Mouse (Mus musculus): Measurements from ENCODE around the gene Def6. TPM values are rescaled to one million over a fixed set of nuclear protein-coding genes. Genes with fewer than 3 reads are reported as not detected.

Def6 gene
- polyA plus RNA-seq, 1 experiment from 2014 or later, result 9.0 TPM

- no peak overlapping the region for H3K27ac ChIP-seq (ENCODE audit: low read depth)
These were observed 19.3 kb upstream of the Def6 start for GRCm38 (mm10) chr17:28188313-28188712.

GRCm38 (mm10) chr17:28192754-28193153 lies 14.8 kb upstream of the Def6 start:
- Histone ChIP-seq H3K36me3 (replicated peaks; ENCODE audit: insufficient read depth, low read length) (peaks cover 6% of the 10 kb centered on the region), H3K4me3 (ENCODE audit: low read depth, low read length) (no peak overlapping the region), H3K4me2 (ENCODE audit: low read depth, low read length) (no peak overlapping the region), H3K27ac (ENCODE audit: low read depth) (no peak overlapping the region), H3K4me1 (ENCODE audit: insufficient read depth) (no peaks in the 10 kb centered on the region), H3K27me3 (ENCODE audit: insufficient read depth, low read length) (no peaks in the 10 kb centered on the region), H3K9me3 (ENCODE audit: low read length) (no peaks in the 10 kb centered on the region), H3K9ac (replicated peaks) (no peak overlapping the region)
- WGBS (ENCODE audit: insufficient replicate concordance), result 46% methylated on average over 1 of the region's 1 CpGs
- DNase-seq (no peak), ATAC-seq (no peak)
- TF ChIP-seq EP300 (IDR thresholded peaks at IDR 0.05; ENCODE audit: low read depth) (no peak), CTCF (IDR thresholded peaks at IDR 0.05; ENCODE audit: low read depth) (0 out of 2 replicates have a peak, but pooled peaks have one; percentile 1)

More at GRCm38 (mm10) chr17:28188313-28188712, 19.3 kb upstream of the Def6 start:
- TF ChIP-seq CTCF (IDR thresholded peaks at IDR 0.05; ENCODE audit: low read depth) (no peak), EP300 (IDR thresholded peaks at IDR 0.05; ENCODE audit: low read depth) (no peak)
- ATAC-seq (no peak), DNase-seq (no peak)
- Histone ChIP-seq H3K4me3 (ENCODE audit: low read depth, low read length) (no peak overlapping the region), H3K27me3 (ENCODE audit: insufficient read depth, low read length) (no peaks in the 10 kb centered on the region), H3K4me2 (ENCODE audit: low read depth, low read length) (no peak overlapping the region), H3K36me3 (replicated peaks; ENCODE audit: insufficient read depth, low read length) (peaks cover 6% of the 10 kb centered on the region), H3K9ac (replicated peaks) (no peak overlapping the region), H3K4me1 (ENCODE audit: insufficient read depth) (peaks cover 26% of the 10 kb centered on the region), H3K9me3 (ENCODE audit: low read length) (no peaks in the 10 kb centered on the region)
- WGBS (ENCODE audit: insufficient replicate concordance), result 75% methylated on average over 5 of the region's 5 CpGs

- Histone ChIP-seq H3K4me1 (ENCODE audit: insufficient read depth) (no peaks in the 10 kb centered on the region), H3K4me3 (ENCODE audit: low read depth, low read length) (no peak overlapping the region), H3K4me2 (ENCODE audit: low read depth, low read length) (no peak overlapping the region), H3K9me3 (ENCODE audit: low read length) (no peaks in the 10 kb centered on the region), H3K9ac (replicated peaks) (no peak overlapping the region), H3K27me3 (ENCODE audit: insufficient read depth, low read length) (no peaks in the 10 kb centered on the region), H3K27ac (ENCODE audit: low read depth) (no peak overlapping the region), H3K36me3 (replicated peaks; ENCODE audit: insufficient read depth, low read length) (peaks cover 9% of the 10 kb centered on the region)
- ATAC-seq (no peak), DNase-seq (no peak)
- 72% methylated on average over 3 of the region's 3 CpGs for WGBS (ENCODE audit: insufficient replicate concordance)
- no peak for TF ChIP-seq CTCF (IDR thresholded peaks at IDR 0.05; ENCODE audit: low read depth)
- TF ChIP-seq EP300 (IDR thresholded peaks at IDR 0.05; ENCODE audit: low read depth), result no peak
These were observed 14.0 kb upstream of the Def6 start for GRCm38 (mm10) chr17:28193559-28193958.

- Histone ChIP-seq H3K4me1 (ENCODE audit: insufficient read depth) (no peaks in the 10 kb centered on the region), H3K9ac (replicated peaks) (no peak overlapping the region), H3K36me3 (replicated peaks; ENCODE audit: insufficient read depth, low read length) (peaks cover 12% of the 10 kb centered on the region), H3K27ac (ENCODE audit: low read depth) (no peak overlapping the region), H3K4me2 (ENCODE audit: low read depth, low read length) (no peak overlapping the region), H3K4me3 (ENCODE audit: low read depth, low read length) (no peak overlapping the region), H3K27me3 (ENCODE audit: insufficient read depth, low read length) (no peaks in the 10 kb centered on the region), H3K9me3 (ENCODE audit: low read length) (no peaks in the 10 kb centered on the region)
- ATAC-seq, result no peak
- no peak for TF ChIP-seq EP300 (IDR thresholded peaks at IDR 0.05; ENCODE audit: low read depth)
- no peak for TF ChIP-seq CTCF (IDR thresholded peaks at IDR 0.05; ENCODE audit: low read depth)
- 78% methylated on average over 10 of the region's 10 CpGs for WGBS (ENCODE audit: insufficient replicate concordance)
- DNase-seq, result no peak
These were observed 12.5 kb upstream of the Def6 start for GRCm38 (mm10) chr17:28195033-28195432.

- H3K4me3 ChIP-seq (ENCODE audit: low read depth, low read length), result no peak overlapping the region
- 78% methylated on average over 18 of the region's 18 CpGs for WGBS (ENCODE audit: insufficient replicate concordance)
- DNase-seq, result no peak
- H3K4me2 ChIP-seq (ENCODE audit: low read depth, low read length), result no peak overlapping the region
- H3K27me3 ChIP-seq (ENCODE audit: insufficient read depth, low read length), result no peaks in the 10 kb centered on the region
- no peak for TF ChIP-seq EP300 (IDR thresholded peaks at IDR 0.05; ENCODE audit: low read depth)
- no peak for TF ChIP-seq CTCF (IDR thresholded peaks at IDR 0.05; ENCODE audit: low read depth)
- no peaks in the 10 kb centered on the region for H3K4me1 ChIP-seq (ENCODE audit: insufficient read depth)
- no peak overlapping the region for H3K9ac ChIP-seq (replicated peaks)
- peaks cover 15% of the 10 kb centered on the region for H3K36me3 ChIP-seq (replicated peaks; ENCODE audit: insufficient read depth, low read length)
- ATAC-seq, result no peak
- no peaks in the 10 kb centered on the region for H3K9me3 ChIP-seq (ENCODE audit: low read length)
- no peak overlapping the region for H3K27ac ChIP-seq (ENCODE audit: low read depth)
These were observed 9.9 kb upstream of the Def6 start for GRCm38 (mm10) chr17:28197646-28198045.

GRCm38 (mm10) chr17:28201982-28202381 lies 5.6 kb upstream of the Def6 start:
- Histone ChIP-seq H3K9ac (replicated peaks) (no peak overlapping the region), H3K27me3 (ENCODE audit: insufficient read depth, low read length) (no peaks in the 10 kb centered on the region), H3K27ac (ENCODE audit: low read depth) (no peak overlapping the region), H3K4me3 (ENCODE audit: low read depth, low read length) (no peak overlapping the region), H3K4me2 (ENCODE audit: low read depth, low read length) (no peak overlapping the region), H3K36me3 (replicated peaks; ENCODE audit: insufficient read depth, low read length) (peaks cover 19% of the 10 kb centered on the region), H3K9me3 (ENCODE audit: low read length) (no peaks in the 10 kb centered on the region), H3K4me1 (ENCODE audit: insufficient read depth) (0 out of 2 replicates have a peak, but pooled peaks cover 2% of the 10 kb centered on the region)
- ATAC-seq, result no peak
- WGBS (ENCODE audit: insufficient replicate concordance), result 72% methylated on average over 14 of the region's 14 CpGs
- no peak for DNase-seq
- TF ChIP-seq CTCF (IDR thresholded peaks at IDR 0.05; ENCODE audit: low read depth), result no peak
